Mouse (Mus musculus) forebrain, embryonic 16.5 days (tissue): ENCODE measurements around the gene Epha8. TPM values are rescaled to one million over a fixed set of nuclear protein-coding genes. Genes with fewer than 3 reads are reported as not detected.

Experiments
- ATAC-seq: fragments of 200-750 bp; cut with Nextera tagmentation; 2 replicates; pipeline ENCODE4 v1.8.0; 2017; ENCODE audit warnings: mild to moderate bottlenecking, moderate library complexity
- H3K27ac ChIP-seq: fragments of 300-500 bp; sonication (generic); 2 replicates; pipeline ENCODE4 v1.5.1; 2014; ENCODE audit warnings: low read length, control low read depth
- H3K27me3 ChIP-seq: fragments of 300-500 bp; sonication (generic); replicated peaks from 2 replicates; pipeline ENCODE4 v1.6.1; 2014; ENCODE audit warnings: low read length; ENCODE audit not compliant: control insufficient read depth, insufficient read depth
- H3K36me3 ChIP-seq: fragments of 300-500 bp; sonication (generic); 2 replicates; pipeline ENCODE4 v1.6.1; 2014; ENCODE audit not compliant: control insufficient read depth, insufficient read depth
- H3K4me1 ChIP-seq: fragments of 300-500 bp; sonication (generic); replicated peaks from 2 replicates; pipeline ENCODE4 v1.6.1; 2014; ENCODE audit warnings: low read length; ENCODE audit not compliant: control insufficient read depth, insufficient read depth
- H3K4me2 ChIP-seq: fragments of 300-500 bp; sonication (generic); 2 replicates; pipeline ENCODE4 v1.6.1; 2014; ENCODE audit warnings: mild to moderate bottlenecking, low read length, control low read depth
- H3K4me3 ChIP-seq: fragments of 300-500 bp; sonication (generic); replicated peaks from 2 replicates; pipeline ENCODE4 v1.5.1; 2014; ENCODE audit warnings: mild to moderate bottlenecking, low read length, control low read depth
- H3K9ac ChIP-seq: fragments of 300-500 bp; sonication (generic); replicated peaks from 2 replicates; pipeline ENCODE4 v1.6.1; 2014; ENCODE audit warnings: low read depth, low read length, control low read depth
- H3K9me3 ChIP-seq: fragments of 300-500 bp; sonication (generic); 2 replicates; pipeline ENCODE4 v1.6.1; 2016; ENCODE audit warnings: low read length; ENCODE audit not compliant: control insufficient read depth
- WGBS: fragments of 180-500 bp; shearing (Covaris S2); extraction: QIAGEN DNeasy Blood & Tissue Kit; methylation state at CpG from one replicate; pipeline ENCODE4 v1.1.7; 2014; 5-methylcytosine and 5-hydroxymethylcytosine counted together
- polyA plus RNA-seq: library from polyadenylated mRNA; unstranded; fragments of >200 nt; fragmentation: Nextera tagmentation; extraction: Ambion mirVana; gene quantifications from 2 replicates; pipeline ENCODE4 v1.2.1, GENCODE M21; 2015

Epha8 gene
- polyA plus RNA-seq, 1 experiment from 2014 or later, result 6.7 TPM

- H3K36me3 ChIP-seq, result no peaks in the 10 kb centered on the region
- H3K27ac ChIP-seq, result no peak overlapping the region
- H3K4me1 ChIP-seq, result peaks cover 7% of the 10 kb centered on the region
- no peak for ATAC-seq
- 84% methylated on average over 5 of the region's 5 CpGs for WGBS
- H3K9ac ChIP-seq, result no peak overlapping the region
- H3K4me3 ChIP-seq, result no peak overlapping the region
- H3K9me3 ChIP-seq, result no peaks in the 10 kb centered on the region
- H3K27me3 ChIP-seq, result no peaks in the 10 kb centered on the region
- no peak overlapping the region for H3K4me2 ChIP-seq
Observed at GRCm38 (mm10) chr4:136937935-136938334, 18.7 kb downstream of the Epha8 start.

DNA sequence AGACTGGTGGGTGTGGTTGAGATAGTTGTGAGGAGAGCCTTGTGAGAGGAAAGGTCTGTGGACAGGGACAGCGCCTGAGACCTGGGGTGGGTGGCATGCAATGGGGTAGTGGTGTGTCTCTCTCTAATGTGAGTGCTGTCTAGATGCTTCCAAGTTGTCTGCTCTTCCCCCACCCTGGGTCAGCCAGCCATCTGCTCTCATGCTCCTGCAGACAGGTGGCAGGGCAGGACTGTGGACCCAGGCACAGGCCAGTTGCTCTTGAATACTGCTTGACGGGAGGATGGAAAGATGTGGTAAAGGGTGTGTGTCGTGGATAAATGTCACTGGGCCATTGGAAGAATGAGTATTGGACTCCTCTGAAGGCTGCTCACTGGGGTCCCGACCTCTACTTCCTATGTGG, 19.3 kb downstream of the Epha8 start:
- no peaks in the 10 kb centered on the region for H3K27me3 ChIP-seq
- no peak overlapping the region for H3K27ac ChIP-seq
- H3K9ac ChIP-seq, result no peak overlapping the region
- H3K4me1 ChIP-seq, result 0 out of 2 replicates have a peak, but pooled peaks cover 2% of the 10 kb centered on the region
- ATAC-seq, result no peak
- H3K4me2 ChIP-seq, result no peak overlapping the region
- no peaks in the 10 kb centered on the region for H3K9me3 ChIP-seq
- H3K4me3 ChIP-seq, result no peak overlapping the region
- H3K36me3 ChIP-seq, result no peaks in the 10 kb centered on the region
- WGBS, result 80% methylated on average over 4 of the region's 4 CpGs

GRCm38 (mm10) chr4:136934746-136935613, 21.6 kb downstream of the Epha8 start:
- 44% methylated on average over 18 of the region's 18 CpGs for WGBS
- Histone ChIP-seq H3K27me3 (no peaks in the 10 kb centered on the region), H3K9ac (no peak overlapping the region), H3K36me3 (no peaks in the 10 kb centered on the region), H3K27ac (no peak overlapping the region), H3K4me2 (no peak overlapping the region), H3K4me1 (0 out of 2 replicates have a peak, but pooled peaks cover 2% of the 10 kb centered on the region), H3K9me3 (no peaks in the 10 kb centered on the region), H3K4me3 (no peak overlapping the region)
- ATAC-seq, result peak; percentile 72

DNA sequence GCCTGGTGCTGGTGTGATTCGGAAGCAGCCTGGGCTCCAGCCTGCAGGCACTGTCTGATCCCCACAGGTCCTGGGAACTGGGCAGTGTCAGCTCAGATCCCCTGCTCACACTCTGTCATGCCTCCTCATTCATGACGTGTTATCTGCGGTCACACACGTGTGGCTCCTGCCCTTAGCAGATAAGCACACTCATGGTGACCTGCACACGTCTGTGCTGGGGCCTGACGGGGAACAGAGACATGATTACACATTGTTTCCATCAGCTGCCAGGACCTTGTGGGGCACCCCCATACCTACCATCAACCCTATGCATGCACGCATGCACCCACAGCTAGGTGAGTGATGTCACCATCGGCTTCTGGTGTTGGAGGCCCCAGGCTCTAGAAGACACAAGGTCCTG, 26.1 kb downstream of the Epha8 start:
- 0 out of 2 replicates have a peak, but pooled peaks cover 4% of the 10 kb centered on the region for H3K4me1 ChIP-seq
- H3K36me3 ChIP-seq, result no peaks in the 10 kb centered on the region
- no peak overlapping the region for H3K9ac ChIP-seq
- no peak overlapping the region for H3K27ac ChIP-seq
- H3K9me3 ChIP-seq, result no peaks in the 10 kb centered on the region
- ATAC-seq, result no peak
- peaks cover 14% of the 10 kb centered on the region; the same call in 1 of the 2 replicates for H3K27me3 ChIP-seq
- no peak overlapping the region for H3K4me3 ChIP-seq
- 86% methylated on average over 8 of the region's 8 CpGs for WGBS
- no peak overlapping the region for H3K4me2 ChIP-seq

DNA sequence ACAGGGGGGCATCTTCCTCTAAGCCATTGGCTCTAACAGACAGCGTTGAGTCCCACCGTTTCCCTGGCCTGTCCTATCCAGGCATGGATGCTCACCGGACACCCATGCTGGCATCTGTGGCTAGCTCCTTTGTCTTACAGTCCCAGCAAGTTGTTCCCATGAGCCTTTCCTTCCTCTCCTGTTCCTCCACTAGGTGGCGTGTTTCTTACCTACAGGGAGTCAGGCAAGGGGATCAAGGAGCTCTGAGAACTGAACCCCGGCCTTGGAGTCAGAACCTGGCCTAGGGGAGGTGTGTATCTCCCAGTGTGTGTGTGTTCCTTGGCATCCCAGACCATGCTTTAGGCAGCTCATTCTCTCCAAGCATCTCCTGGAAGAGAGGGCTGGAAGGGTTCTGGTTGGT, 27.7 kb downstream of the Epha8 start:
- H3K4me3 ChIP-seq, result no peak overlapping the region
- WGBS, result 6% methylated on average over 5 of the region's 5 CpGs
- ATAC-seq, result no peak
- H3K9ac ChIP-seq, result no peak overlapping the region
- no peak overlapping the region for H3K4me2 ChIP-seq
- H3K9me3 ChIP-seq, result no peaks in the 10 kb centered on the region
- peaks cover 19% of the 10 kb centered on the region for H3K27me3 ChIP-seq
- no peaks in the 10 kb centered on the region for H3K36me3 ChIP-seq
- H3K4me1 ChIP-seq, result 0 out of 2 replicates have a peak, but pooled peaks cover 2% of the 10 kb centered on the region
- no peak overlapping the region for H3K27ac ChIP-seq

GRCm38 (mm10) chr4:136925804-136926203, 30.8 kb downstream of the Epha8 start:
- no peak for ATAC-seq
- Histone ChIP-seq H3K27me3 (peaks cover 23% of the 10 kb centered on the region), H3K9me3 (no peaks in the 10 kb centered on the region), H3K27ac (no peak overlapping the region), H3K36me3 (no peaks in the 10 kb centered on the region), H3K9ac (no peak overlapping the region), H3K4me1 (peaks cover 5% of the 10 kb centered on the region; the same call in 1 of the 2 replicates), H3K4me2 (no peak overlapping the region), H3K4me3 (no peak overlapping the region)
- WGBS, result 3% methylated on average over 15 of the region's 15 CpGs

- H3K4me2 ChIP-seq, result no peak overlapping the region
- H3K9me3 ChIP-seq, result no peaks in the 10 kb centered on the region
- no peaks in the 10 kb centered on the region for H3K36me3 ChIP-seq
- peaks cover 5% of the 10 kb centered on the region; the same call in 1 of the 2 replicates for H3K4me1 ChIP-seq
- WGBS, result 4% methylated on average over 6 of the region's 6 CpGs
- peaks cover 23% of the 10 kb centered on the region for H3K27me3 ChIP-seq
- ATAC-seq, result no peak
- no peak overlapping the region for H3K27ac ChIP-seq
- no peak overlapping the region for H3K9ac ChIP-seq
- no peak overlapping the region for H3K4me3 ChIP-seq
Observed at GRCm38 (mm10) chr4:136924529-136924928, 32.1 kb downstream of the Epha8 start.

DNA sequence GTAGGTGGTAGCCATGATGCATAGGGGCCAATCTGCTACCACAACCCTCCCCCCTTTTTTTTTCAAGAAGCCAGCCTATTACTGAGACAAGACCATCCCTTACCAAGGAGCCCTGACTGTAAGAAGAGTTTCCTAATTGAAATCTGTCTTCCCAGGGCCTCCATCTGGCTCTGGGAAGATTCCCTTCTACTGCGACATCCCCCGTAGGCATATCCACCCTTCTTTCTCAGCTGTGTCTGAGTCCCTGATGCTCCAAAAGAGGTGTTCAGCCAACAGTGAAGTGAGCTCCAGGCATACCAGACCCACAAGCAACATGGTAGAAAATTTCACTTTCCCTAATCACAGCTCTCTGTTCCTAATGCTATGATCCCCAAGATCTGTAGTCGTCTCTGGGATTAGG, 37.1 kb downstream of the Epha8 start:
- Histone ChIP-seq H3K9me3 (no peaks in the 10 kb centered on the region), H3K4me1 (peaks cover 16% of the 10 kb centered on the region), H3K9ac (no peak overlapping the region), H3K27me3 (peaks cover 15% of the 10 kb centered on the region; the same call in 1 of the 2 replicates), H3K36me3 (no peaks in the 10 kb centered on the region), H3K27ac (no peak overlapping the region), H3K4me2 (no peak overlapping the region), H3K4me3 (no peak overlapping the region)
- ATAC-seq, result no peak
- 70% methylated on average over 3 of the region's 3 CpGs for WGBS

GRCm38 (mm10) chr4:136918834-136919233, 37.8 kb downstream of the Epha8 start:
- H3K4me1 ChIP-seq, result peaks cover 16% of the 10 kb centered on the region
- no peak overlapping the region for H3K4me3 ChIP-seq
- no peak overlapping the region for H3K9ac ChIP-seq
- no peaks in the 10 kb centered on the region for H3K36me3 ChIP-seq
- no peak overlapping the region for H3K27ac ChIP-seq
- H3K27me3 ChIP-seq, result peaks cover 10% of the 10 kb centered on the region; the same call in 1 of the 2 replicates
- 85% methylated on average over 8 of the region's 8 CpGs for WGBS
- no peaks in the 10 kb centered on the region for H3K9me3 ChIP-seq
- H3K4me2 ChIP-seq, result no peak overlapping the region
- no peak for ATAC-seq
